Mouse (Mus musculus) spleen, postnatal 4 days (tissue): Measurements from ENCODE around the gene Gm3043.
"Not testable (repeated sequence)": the region's sequence is repeated elsewhere in the genome, so short reads cannot be mapped to it uniquely, and the experiment has no call there.

Experiments used
- DNase-seq, 2 experiments: peaks; one replicate each; pipeline ENCODE4 v3.0.0; 2022; ENCODE audit warnings: low spot score in 2 of 2

Gm3043 gene

GRCm38 (mm10) chr14:3688483-3688882 is at the start of gene Gm3043:
TSS of gene Gm3043 (plus strand) at chr14:3688783.
- not testable (repeated sequence) for DNase-seq

GRCm38 (mm10) chr14:3651730-3652129 is 36.9 kb upstream of the Gm3043 start, which contains the start of gene Gm3020:
TSS of gene Gm3020 (plus strand) at chr14:3652030.
- DNase-seq: not testable (repeated sequence)
